ENCODE assay signal across 26 mouse cellular contexts in genomic region chr3:104520471-104520870, GRCm38 (mm10).
"Had no signal": no experiment of that assay in that cellular context is flagged by ENCODE, and none has a peak within 500 bp of the region (broad histone marks: within the 10 kb centered on the region; RNA-seq: fewer than 3 reads in every experiment).

No protein-coding gene starts in this region.

- H3K4me3 ChIP-seq: gastrocnemius, adult 2 months; heart, adult 2 months; heart, embryonic 13.5 days; heart, embryonic 15.5 days; hindbrain, embryonic 10.5 days; hindbrain, embryonic 12.5 days; intestine, embryonic 15.5 days; layer of hippocampus, adult 2 months; left cerebral cortex, adult 2 months; limb, embryonic 10.5 days; limb, embryonic 12.5 days; liver, embryonic 13.5 days; liver, embryonic 15.5 days had no signal

- H3K9ac ChIP-seq: heart, embryonic 13.5 days; heart, embryonic 15.5 days; hindbrain, embryonic 12.5 days; hindbrain, embryonic 14.5 days; intestine, embryonic 15.5 days; limb, embryonic 12.5 days; liver, embryonic 13.5 days; liver, embryonic 15.5 days had no signal

- ATAC-seq: hindbrain, embryonic 16.5 days; intestine, embryonic 15.5 days; intestine, postnatal 0 days had no signal

- H3K27ac ChIP-seq: gastrocnemius, adult 2 months; heart, adult 2 months; heart, embryonic 13.5 days; heart, embryonic 15.5 days; hindbrain, embryonic 10.5 days; hindbrain, embryonic 12.5 days; hindbrain, embryonic 14.5 days; intestine, embryonic 15.5 days; layer of hippocampus, adult 2 months; left cerebral cortex, adult 2 months; limb, embryonic 10.5 days; limb, embryonic 12.5 days; liver, embryonic 13.5 days; liver, embryonic 15.5 days had no signal

- H3K36me3 ChIP-seq: heart, embryonic 13.5 days; heart, embryonic 15.5 days; hindbrain, embryonic 10.5 days; hindbrain, embryonic 12.5 days; intestine, embryonic 15.5 days; limb, embryonic 10.5 days; limb, embryonic 12.5 days; liver, embryonic 13.5 days; liver, embryonic 15.5 days had no signal

- DNase-seq: gastrocnemius, adult 2 months; gastrocnemius, postnatal 10 days; gastrocnemius, postnatal 25 days; heart, adult 2 months; heart, postnatal 4 days; kidney, adult 18-20 months; kidney, adult 8-10 months; kidney, postnatal 10 days; kidney, postnatal 25 days; kidney, postnatal 4 days; liver; liver, embryonic 13.5 days had no signal

- H3K27me3 ChIP-seq: heart, embryonic 13.5 days; heart, embryonic 15.5 days; hindbrain, embryonic 12.5 days; intestine, embryonic 15.5 days; limb, embryonic 12.5 days; liver, embryonic 13.5 days; liver, embryonic 15.5 days had no signal

- H3K4me1 ChIP-seq: limb, embryonic 10.5 days; limb, embryonic 12.5 days had no signal

- H3K9me3 ChIP-seq: heart, embryonic 13.5 days; heart, embryonic 15.5 days; hindbrain, embryonic 10.5 days; hindbrain, embryonic 12.5 days; intestine, embryonic 15.5 days; limb, embryonic 10.5 days; limb, embryonic 12.5 days; liver, embryonic 13.5 days; liver, embryonic 15.5 days had no signal

- H3K4me2 ChIP-seq: heart, embryonic 13.5 days; heart, embryonic 15.5 days; hindbrain, embryonic 12.5 days; hindbrain, embryonic 14.5 days; intestine, embryonic 15.5 days; limb, embryonic 12.5 days; liver, embryonic 11.5 days; liver, embryonic 13.5 days; liver, embryonic 15.5 days had no signal
